Mouse (Mus musculus) bone marrow, adult 2 months (tissue): ENCODE results near the gene Hoxb7.

ENCODE experiments used
- CTCF ChIP-seq: fragments of 200-500 bp; IDR thresholded peaks from 2 replicates; pipeline ENCODE4 v1.5.1; 2011; ENCODE audit warnings: low read length, control low read depth; ENCODE audit not compliant: control insufficient read depth, insufficient read depth
- POLR2A ChIP-seq: fragments of 200-500 bp; IDR thresholded peaks from 2 replicates; pipeline ENCODE4 v1.6.1; 2011; ENCODE audit warnings: low read depth, mild to moderate bottlenecking, control low read depth, low read length, borderline replicate concordance; ENCODE audit not compliant: control insufficient read depth

GRCm38 (mm10) chr11:96263636-96264389, 22.6 kb upstream of the Hoxb7 start:
- TF ChIP-seq CTCF (no peak), POLR2A (no peak)
